Comparison of ENCODE assay signal across 10 mouse cellular contexts in genomic region chr13:24049267-24050034, GRCm38 (mm10). TPM values are rescaled to one million over a fixed set of nuclear protein-coding genes. Genes with fewer than 3 reads are reported as not detected.
DNase-seq lines count a peak whose midpoint lies in the region; ATAC-seq and TF ChIP-seq lines count a peak whose summit lies in the region.
"Had no signal": no experiment of that assay in that cellular context is flagged by ENCODE, and none has a peak within 500 bp of the region (broad histone marks: within the 10 kb centered on the region; RNA-seq: fewer than 3 reads in every experiment).

No protein-coding gene starts in this region.

- no peak for TF ChIP-seq CTCF in heart, adult 2 months (IDR thresholded peaks at IDR 0.05)

- no peak for TF ChIP-seq POLR2A in heart, adult 2 months (IDR thresholded peaks at IDR 0.05; ENCODE audit: insufficient read depth, low read depth, low read length)

- intact Hi-C loops in heart, adult 2 months (cut with DNase I): no loop called here
- intact Hi-C loops in left cerebral cortex, postnatal 10 days (cut with DNase I): no loop called here

- H3K9me3 ChIP-seq in kidney, embryonic 15.5 days (replicated peaks): no peaks in the 10 kb centered on the region
- H3K9me3 ChIP-seq: liver, embryonic 15.5 days; stomach, embryonic 15.5 days had no signal

- no peaks in the 10 kb centered on the region for H3K4me1 ChIP-seq in heart, adult 2 months (ENCODE audit: control insufficient read depth, insufficient read depth, low read length)
- H3K4me1 ChIP-seq in kidney, embryonic 15.5 days: no peaks in the 10 kb centered on the region
- H3K4me1 ChIP-seq: liver, embryonic 15.5 days; stomach, embryonic 15.5 days had no signal

- WGBS in heart, adult 2 months: 82% methylated on average over 9 of the region's 9 CpGs
- 76% methylated on average over 9 of the region's 9 CpGs for WGBS in kidney, embryonic 15.5 days

- H3K4me3 ChIP-seq in heart, adult 2 months: no peak overlapping the region
- H3K4me3 ChIP-seq in kidney, embryonic 15.5 days (replicated peaks): no peak overlapping the region
- H3K4me3 ChIP-seq: liver, embryonic 15.5 days; stomach, embryonic 15.5 days had no signal

- DNase-seq in heart, adult 11 months: peak; percentile 68
- DNase-seq in heart, adult 2 months: no peak
- peak; percentile 9 to 57 for DNase-seq in adrenal gland, postnatal 36 days
- DNase-seq in frontal cortex, adult 2 months (ENCODE audit: extremely low spot score in 1 of 2, low spot score in 1 of 2): peak; percentile 74 to 80
- DNase-seq in left cerebral cortex, postnatal 10 days (ENCODE audit: extremely low spot score in 1 of 2, low spot score in 2 of 2): peak; percentile 61 to 77
- no peak for DNase-seq in embryo, embryonic 10 days (ENCODE audit: low spot score)

- no peak overlapping the region for H3K4me2 ChIP-seq in kidney, embryonic 15.5 days
- H3K4me2 ChIP-seq: liver, embryonic 15.5 days; stomach, embryonic 15.5 days had no signal

- H3K27ac ChIP-seq in heart, adult 2 months: no peak overlapping the region
- no peak overlapping the region for H3K27ac ChIP-seq in kidney, embryonic 15.5 days
- H3K27ac ChIP-seq: liver, embryonic 15.5 days; stomach, embryonic 15.5 days had no signal

- TF ChIP-seq EP300 in heart, adult 2 months (IDR thresholded peaks at IDR 0.05; ENCODE audit: insufficient read depth, low read depth, low read length): no peak

- H3K9ac ChIP-seq in heart, adult 2 months (ENCODE audit: low read depth, low read length): no peak overlapping the region
- no peak overlapping the region for H3K9ac ChIP-seq in kidney, embryonic 15.5 days
- H3K9ac ChIP-seq: liver, embryonic 15.5 days; stomach, embryonic 15.5 days had no signal

- H3K79me2 ChIP-seq in heart, adult 2 months (replicated peaks; ENCODE audit: control insufficient read depth, insufficient read depth, low read length): no peaks in the 10 kb centered on the region

- ATAC-seq in kidney, embryonic 15.5 days (replicated peaks; ENCODE audit: low FRiP score): no peak
- no peak for ATAC-seq in erythroblast, adult 5-6 weeks (replicated peaks; ENCODE audit: low FRiP score, poor library complexity, severe bottlenecking)

- no peaks in the 10 kb centered on the region for H3K36me3 ChIP-seq in heart, adult 2 months (ENCODE audit: control insufficient read depth, insufficient read depth, low read length)
- no peaks in the 10 kb centered on the region for H3K36me3 ChIP-seq in kidney, embryonic 15.5 days
- H3K36me3 ChIP-seq: liver, embryonic 15.5 days; stomach, embryonic 15.5 days had no signal

- H3K27me3 ChIP-seq in heart, adult 2 months (ENCODE audit: control insufficient read depth, insufficient read depth, low read length): no peaks in the 10 kb centered on the region
- H3K27me3 ChIP-seq in kidney, embryonic 15.5 days: no peaks in the 10 kb centered on the region
- H3K27me3 ChIP-seq: liver, embryonic 15.5 days; stomach, embryonic 15.5 days had no signal

RNA-seq across cellular contexts. Expression of gene Scgn, which starts 58.4 kb away (rescaled TPM):
- total RNA-seq in heart, adult 2 months (2021): not detected
- not detected in 2 replicates for polyA plus RNA-seq in heart, adult 2 months (2012; rRNA removed)
- total RNA-seq in adrenal gland, postnatal 36 days (2021): 1 to 10 TPM; 2.3 to 4.9 TPM
- polyA plus RNA-seq in frontal cortex, adult 2 months (2012; rRNA removed): 30.6 and 32.2 TPM in 2 replicates
- total RNA-seq in left cerebral cortex, postnatal 10 days (2021): under 1 TPM; 0.64 to 0.83 TPM
- 0.23 and 0.60 TPM in 2 replicates for polyA plus RNA-seq in kidney, embryonic 15.5 days (2015; fragmentation: Nextera tagmentation; extraction: Ambion mirVana)
- not detected in 2 replicates for total RNA-seq in erythroblast, adult 5-6 weeks (2015; ENCODE audit: low replicate concordance)
- total RNA-seq in erythroblast, adult 5-6 weeks (2017; ENCODE audit: low replicate concordance): not detected in 2 replicates
- polyA plus RNA-seq: liver, embryonic 15.5 days had no signal

Comparison
In these comparisons a context has a peak if more than half of its experiments do, and no peak if none do; other contexts are left out.
1. DNase-seq: peak in heart, adult 11 months (single experiment), adrenal gland, postnatal 36 days (2 of 2), frontal cortex, adult 2 months (2 of 2) and left cerebral cortex, postnatal 10 days (2 of 2); none in heart, adult 2 months (0 of 2) and embryo, embryonic 10 days (single experiment).